Mouse (Mus musculus) bone marrow macrophage, adult 2 months (primary cell): ENCODE measurements around the gene Slc25a13. TPM values are rescaled to one million over a fixed set of nuclear protein-coding genes. Genes with fewer than 3 reads are reported as not detected.
A peak's percentile ranks its signal among the peaks of the same experiment; 100 is the strongest.

Experiments
- H3K27ac ChIP-seq: 2 replicates; pipeline ENCODE4 v1.5.1; 2012; ENCODE audit warnings: low read depth, low read length; ENCODE audit not compliant: insufficient read depth
- H3K4me1 ChIP-seq: 2 replicates; pipeline ENCODE4 v1.6.1; 2012; ENCODE audit warnings: low read length; ENCODE audit not compliant: control insufficient read depth, insufficient read depth
- H3K4me3 ChIP-seq: 2 replicates; pipeline ENCODE4 v1.5.1; 2012; ENCODE audit warnings: mild to moderate bottlenecking, low read length, moderate library complexity; ENCODE audit not compliant: insufficient read depth
- CTCF ChIP-seq: IDR thresholded peaks from 2 replicates; pipeline ENCODE4 v1.5.1; 2012; ENCODE audit warnings: low read depth, mild to moderate bottlenecking, low read length, moderate library complexity
- POLR2A ChIP-seq: IDR thresholded peaks from 2 replicates; pipeline ENCODE4 v1.6.1; 2012; ENCODE audit warnings: mild to moderate bottlenecking, low read depth, low read length, borderline replicate concordance
- polyA plus RNA-seq: library from polyadenylated mRNA; stranded (reverse); fragments of >200 nt; gene quantifications from 2 replicates; pipeline ENCODE4 v1.2.4, GENCODE M21; 2012; ENCODE audit not compliant: missing spikeins, insufficient read depth, insufficient read length

Slc25a13 gene
- 7.0 and 7.8 TPM in 2 replicates for polyA plus RNA-seq

- H3K4me1 ChIP-seq: peaks cover 21% of the 10 kb centered on the region
- H3K4me3 ChIP-seq: peak within 1 kb of the TSS; percentile 80
- peak within 1 kb of the TSS; percentile 21 for H3K27ac ChIP-seq
- TF ChIP-seq POLR2A: no peak
- TF ChIP-seq CTCF: no peak
Measured at GRCm38 (mm10) chr6:6216507-6217285, at the start of gene Slc25a13. Gene Slc25a13 (minus strand): TSS chr6:6217173.

- H3K4me3 ChIP-seq: no peak overlapping the region
- peaks cover 7% of the 10 kb centered on the region for H3K4me1 ChIP-seq
- H3K27ac ChIP-seq: no peak overlapping the region
- TF ChIP-seq CTCF (no peak), POLR2A (no peak)
Measured at GRCm38 (mm10) chr6:6265761-6266160, 48.8 kb upstream of the Slc25a13 start.

GRCm38 (mm10) chr6:6263293-6263911, 46.4 kb upstream of the Slc25a13 start:
- Histone ChIP-seq H3K4me1 (peaks cover 5% of the 10 kb centered on the region), H3K4me3 (no peak overlapping the region), H3K27ac (0 out of 2 replicates have a peak overlapping the region, but pooled peaks have one; percentile 4)
- TF ChIP-seq POLR2A (no peak), CTCF (no peak)

DNA sequence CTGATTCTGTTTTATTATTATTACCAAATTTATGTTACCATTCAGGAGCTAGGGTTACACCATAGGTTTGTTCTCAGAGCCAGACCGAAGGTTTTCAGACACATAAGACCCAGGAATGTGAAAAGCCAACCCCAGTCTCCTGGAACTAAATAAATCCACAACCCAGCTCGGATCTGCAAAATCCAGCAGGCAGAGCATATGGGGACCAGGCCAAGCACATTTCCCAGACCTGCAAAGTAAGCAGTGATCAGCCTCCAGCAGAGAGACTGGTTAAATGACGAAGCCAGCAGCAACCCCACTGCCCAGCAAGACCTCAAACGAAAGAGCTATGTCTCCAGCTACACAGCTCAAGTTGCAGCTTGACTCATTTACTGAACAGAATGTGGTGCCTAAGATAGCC, 43.9 kb upstream of the Slc25a13 start:
- H3K27ac ChIP-seq: no peak overlapping the region
- H3K4me3 ChIP-seq: no peak overlapping the region
- TF ChIP-seq POLR2A: no peak
- TF ChIP-seq CTCF: no peak
- peaks cover 11% of the 10 kb centered on the region for H3K4me1 ChIP-seq

- Histone ChIP-seq H3K27ac (no peak overlapping the region), H3K4me3 (no peak overlapping the region), H3K4me1 (no peaks in the 10 kb centered on the region)
- TF ChIP-seq POLR2A: no peak
- no peak for TF ChIP-seq CTCF
Measured at GRCm38 (mm10) chr6:6248500-6248899, 31.5 kb upstream of the Slc25a13 start.

- TF ChIP-seq CTCF (no peak), POLR2A (no peak)
- no peaks in the 10 kb centered on the region for H3K4me1 ChIP-seq
- H3K27ac ChIP-seq: no peak overlapping the region
- no peak overlapping the region for H3K4me3 ChIP-seq
Measured at GRCm38 (mm10) chr6:6243828-6244227, 26.9 kb upstream of the Slc25a13 start.

- no peak for TF ChIP-seq POLR2A
- TF ChIP-seq CTCF: no peak
- H3K4me3 ChIP-seq: no peak overlapping the region
- no peak overlapping the region for H3K27ac ChIP-seq
- no peaks in the 10 kb centered on the region for H3K4me1 ChIP-seq
Measured at GRCm38 (mm10) chr6:6242114-6242513, 25.1 kb upstream of the Slc25a13 start.

- TF ChIP-seq CTCF (no peak), POLR2A (no peak)
- H3K4me3 ChIP-seq: no peak overlapping the region
- H3K27ac ChIP-seq: no peak overlapping the region
- H3K4me1 ChIP-seq: no peaks in the 10 kb centered on the region
Measured at GRCm38 (mm10) chr6:6236788-6237298, 19.9 kb upstream of the Slc25a13 start.

DNA sequence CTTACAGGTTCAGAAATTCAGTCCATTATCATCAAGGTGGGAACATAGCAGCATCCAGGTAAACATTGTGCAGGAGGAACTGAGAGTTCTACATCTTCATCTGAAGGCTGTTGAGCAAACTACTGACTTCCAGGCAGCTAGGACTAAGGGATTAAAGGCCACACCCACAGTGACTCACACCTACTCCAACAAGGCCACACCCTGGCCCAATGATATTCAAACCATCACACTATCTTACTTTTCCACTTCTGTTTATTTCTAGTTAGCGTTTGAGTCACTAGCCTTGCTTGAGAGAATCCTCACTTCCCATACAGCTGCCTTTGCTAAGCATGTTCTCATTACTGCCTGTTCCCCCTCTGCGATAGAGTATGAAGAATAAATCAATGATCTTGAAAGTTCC, 13.3 kb upstream of the Slc25a13 start:
- Histone ChIP-seq H3K27ac (0 out of 2 replicates have a peak overlapping the region, but pooled peaks have one; percentile 18), H3K4me3 (no peak overlapping the region), H3K4me1 (peaks cover 7% of the 10 kb centered on the region)
- TF ChIP-seq CTCF (no peak), POLR2A (no peak)

GRCm38 (mm10) chr6:6222721-6223120, 5.7 kb upstream of the Slc25a13 start:
- H3K4me3 ChIP-seq: no peak overlapping the region
- TF ChIP-seq CTCF: no peak
- TF ChIP-seq POLR2A: no peak
- H3K4me1 ChIP-seq: peaks cover 14% of the 10 kb centered on the region
- H3K27ac ChIP-seq: no peak overlapping the region

- Histone ChIP-seq H3K4me3 (no peak overlapping the region), H3K4me1 (peaks cover 18% of the 10 kb centered on the region), H3K27ac (peak overlapping the region; percentile 45)
- TF ChIP-seq CTCF: no peak
- no peak for TF ChIP-seq POLR2A
Measured at GRCm38 (mm10) chr6:6220574-6220973, 3.6 kb upstream of the Slc25a13 start.
